Mouse (Mus musculus): ENCODE measurements around the gene Cyba.

DNA sequence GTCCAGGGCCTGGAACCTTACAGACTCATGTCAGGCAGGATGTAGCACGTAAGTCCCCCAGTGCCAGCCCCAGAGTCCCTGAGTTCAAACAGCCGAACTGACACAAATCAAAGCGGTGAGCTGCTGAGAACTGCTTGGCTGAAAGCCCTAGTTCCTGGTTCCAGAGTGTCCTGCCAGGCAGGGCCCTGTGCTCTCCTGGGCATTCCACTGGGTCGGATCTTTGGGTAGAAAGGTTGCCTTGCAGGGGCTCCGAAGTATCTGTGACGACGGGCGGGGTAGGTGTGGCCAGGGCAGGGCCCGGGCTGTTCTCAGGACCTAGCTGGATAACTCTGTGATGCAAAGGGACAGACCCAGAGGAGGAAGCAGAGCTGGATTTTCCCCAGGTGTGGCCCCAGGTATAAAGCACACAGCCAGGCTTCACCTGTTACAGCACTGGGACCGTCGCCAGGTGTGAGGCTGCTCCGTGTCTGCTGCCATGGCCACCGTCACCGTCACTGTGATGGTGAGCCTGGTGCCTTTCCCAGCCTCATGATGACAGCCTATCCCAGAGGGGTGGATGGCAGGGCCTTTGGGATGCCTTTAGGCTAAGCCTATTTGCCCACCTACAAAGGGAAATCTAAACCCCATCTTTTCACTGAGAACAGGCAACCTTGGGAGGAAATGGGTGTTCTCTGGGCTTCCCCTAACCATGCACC, 11.2 kb downstream of the Cyba start, which contains the start of gene Il17c:
- TF ChIP-seq CTCF (IDR thresholded peaks at IDR 0.05; ENCODE audit: extremely low read depth, insufficient read length, insufficient replicate concordance, low read depth, low read length) (no peak), POLR2A (IDR thresholded peaks at IDR 0.05; ENCODE audit: low read depth, low read length) (no peak)

Data from small intestine, adult 2 months (tissue).